Mouse (Mus musculus) gastrocnemius, adult 2 months (tissue): ENCODE measurements around the gene Hipk1. TPM values are rescaled to one million over a fixed set of nuclear protein-coding genes. Genes with fewer than 3 reads are reported as not detected.

Experiments used
- DNase-seq: peaks from one replicate; pipeline ENCODE4 v3.0.0; 2022
- H3K27ac ChIP-seq: fragments of 200-600 bp; 2 replicates; pipeline ENCODE4 v1.8.1; 2022; ENCODE audit warnings: mild to moderate bottlenecking
- H3K4me3 ChIP-seq: fragments of 200-600 bp; 2 replicates; pipeline ENCODE4 v1.8.1; 2022; ENCODE audit warnings: mild to moderate bottlenecking, moderate library complexity
- CTCF ChIP-seq: fragments of 200-600 bp; IDR thresholded peaks from 2 replicates; pipeline ENCODE4 v1.8.1; 2022; ENCODE audit warnings: antibody characterized with exemption, mild to moderate bottlenecking, moderate library complexity
- intact Hi-C: fragments of 180-260 bp; cut with DNase I; formaldehyde crosslinking; loops from one replicate; pipeline ENCODE4 v1.15.1; 2025
- total RNA-seq, 2 experiments: library from RNA; stranded (reverse); gene quantifications; 2 replicates each; pipeline ENCODE4 v1.2.3; 2021

Gene Hipk1
- total RNA-seq, 2 experiments from 2014 or later: 67.2 to 73.7 TPM

GRCm38 (mm10) chr3:103759261-103759970, 31.9 kb downstream of the Hipk1 start:
- H3K4me3 ChIP-seq: no peak overlapping the region
- no peak overlapping the region for H3K27ac ChIP-seq
- DNase-seq: no peak
- intact Hi-C loops: no loop called here
- TF ChIP-seq CTCF: no peak

GRCm38 (mm10) chr3:103758456-103758855, 32.9 kb downstream of the Hipk1 start:
- 0 out of 2 replicates have a peak, but pooled peaks have one; percentile 4 for TF ChIP-seq CTCF
- intact Hi-C loops: no loop called here
- no peak overlapping the region for H3K4me3 ChIP-seq
- DNase-seq: peak; percentile 33
- H3K27ac ChIP-seq: no peak overlapping the region

- TF ChIP-seq CTCF: no peak
- Histone ChIP-seq H3K4me3 (no peak overlapping the region), H3K27ac (no peak overlapping the region)
- intact Hi-C loops: no loop called here
- DNase-seq: no peak
Measured at GRCm38 (mm10) chr3:103756920-103757319, 34.4 kb downstream of the Hipk1 start.

GRCm38 (mm10) chr3:103755351-103755750, 36.0 kb downstream of the Hipk1 start:
- no peak for TF ChIP-seq CTCF
- Histone ChIP-seq H3K4me3 (no peak overlapping the region), H3K27ac (no peak overlapping the region)
- intact Hi-C loops: no loop called here
- no peak for DNase-seq

GRCm38 (mm10) chr3:103751558-103751957, 39.8 kb downstream of the Hipk1 start:
- Histone ChIP-seq H3K4me3 (no peak overlapping the region), H3K27ac (no peak overlapping the region)
- no peak for TF ChIP-seq CTCF
- no peak for DNase-seq
- intact Hi-C loops: no loop called here

- intact Hi-C loops: no loop called here
- Histone ChIP-seq H3K4me3 (no peak overlapping the region), H3K27ac (no peak overlapping the region)
- DNase-seq: no peak
- no peak for TF ChIP-seq CTCF
Measured at GRCm38 (mm10) chr3:103746711-103747110, 44.7 kb downstream of the Hipk1 start.

GRCm38 (mm10) chr3:103745001-103745770, 46.2 kb downstream of the Hipk1 start:
- H3K4me3 ChIP-seq: no peak overlapping the region
- H3K27ac ChIP-seq: no peak overlapping the region
- DNase-seq: no peak
- no peak for TF ChIP-seq CTCF
- intact Hi-C loops: no loop called here

GRCm38 (mm10) chr3:103743208-103743607, 48.2 kb downstream of the Hipk1 start:
- Histone ChIP-seq H3K4me3 (no peak overlapping the region), H3K27ac (no peak overlapping the region)
- intact Hi-C loops: no loop called here
- no peak for DNase-seq
- no peak for TF ChIP-seq CTCF

- DNase-seq: no peak
- intact Hi-C loops: no loop called here
- Histone ChIP-seq H3K27ac (no peak overlapping the region), H3K4me3 (no peak overlapping the region)
- TF ChIP-seq CTCF: no peak
Measured at GRCm38 (mm10) chr3:103740342-103740741, 51.0 kb downstream of the Hipk1 start.

- H3K27ac ChIP-seq: peak within 1 kb of the TSS; percentile 72
- intact Hi-C loops: loop anchor here (2.0 to 5.0 kb wide), 4 partner anchors 49 to 307 kb away; partner anchors contain the start of genes Ap4b1, Dclre1b and Gm43064
- no peak for TF ChIP-seq CTCF
- peak within 1 kb of the TSS; percentile 68 for H3K4me3 ChIP-seq
- no peak for DNase-seq
Measured at GRCm38 (mm10) chr3:103739329-103739728, 52.0 kb downstream of the Hipk1 start, which contains the start of gene Gm10964. Gene Gm10964 (plus strand): TSS chr3:103739366.

- intact Hi-C loops: loop anchor here (1.0 to 5.0 kb wide), 5 partner anchors 47 to 346 kb away; partner anchors contain the start of genes Ap4b1, Dclre1b and Gm43064
- H3K4me3 ChIP-seq: peak within 1 kb of the TSS; percentile 68
- H3K27ac ChIP-seq: peak within 1 kb of the TSS; percentile 72
- peak; percentile 89 for TF ChIP-seq CTCF
- peak; percentile 88 for DNase-seq
Measured at GRCm38 (mm10) chr3:103737778-103738571, 53.4 kb downstream of the Hipk1 start, which contains the start of gene Olfml3. Gene Olfml3 (minus strand): TSS chr3:103738001.

- DNase-seq: peak; percentile 61
- TF ChIP-seq CTCF: no peak
- peak overlapping the region; percentile 72 for H3K27ac ChIP-seq
- intact Hi-C loops: loop anchor here (5.0 kb wide), 3 partner anchors 70 to 305 kb away; partner anchors contain the start of genes Ap4b1, Dclre1b and Gm43064
- H3K4me3 ChIP-seq: peak overlapping the region; percentile 68
Measured at GRCm38 (mm10) chr3:103737061-103737754, 54.2 kb downstream of the Hipk1 start.
